Mouse (Mus musculus) liver, embryonic 16.5 days (tissue): ENCODE results near the gene Sap30bp. TPM values are rescaled to one million over a fixed set of nuclear protein-coding genes. Genes with fewer than 3 reads are reported as not detected.

ENCODE experiments used
- ATAC-seq: fragments of 200-750 bp; cut with Nextera tagmentation; 2 replicates; pipeline ENCODE4 v1.8.0; 2017; ENCODE audit warnings: low read depth, mild to moderate bottlenecking, moderate number of reproducible peaks, moderate library complexity
- H3K27ac ChIP-seq: fragments of 300-500 bp; sonication (generic); 2 replicates; pipeline ENCODE4 v1.5.1; 2014; ENCODE audit warnings: mild to moderate bottlenecking, low read length
- H3K27me3 ChIP-seq: fragments of 300-500 bp; sonication (generic); 2 replicates; pipeline ENCODE4 v1.6.1; 2014; ENCODE audit warnings: low read depth, low read length, mixed read lengths; ENCODE audit not compliant: control insufficient read depth, insufficient read depth
- H3K36me3 ChIP-seq: fragments of 300-500 bp; sonication (generic); 2 replicates; pipeline ENCODE4 v1.6.1; 2014; ENCODE audit warnings: mild to moderate bottlenecking; ENCODE audit not compliant: control insufficient read depth, insufficient read depth
- H3K4me1 ChIP-seq: fragments of 300-500 bp; sonication (generic); 2 replicates; pipeline ENCODE4 v1.6.1; 2014; ENCODE audit warnings: low read depth, low read length, mixed read lengths; ENCODE audit not compliant: control insufficient read depth
- H3K4me2 ChIP-seq: fragments of 300-500 bp; sonication (generic); 2 replicates; pipeline ENCODE4 v1.6.1; 2014; ENCODE audit warnings: low read depth, low read length, mixed read lengths
- H3K4me3 ChIP-seq: fragments of 300-500 bp; sonication (generic); 2 replicates; pipeline ENCODE4 v1.5.1; 2014; ENCODE audit warnings: low read depth, mild to moderate bottlenecking, low read length
- H3K9ac ChIP-seq: fragments of 300-500 bp; sonication (generic); 2 replicates; pipeline ENCODE4 v1.6.1; 2014; ENCODE audit warnings: low read depth, low read length
- H3K9me3 ChIP-seq: fragments of 300-500 bp; sonication (generic); replicated peaks from 2 replicates; pipeline ENCODE4 v1.6.1; 2016; ENCODE audit warnings: low read length; ENCODE audit not compliant: control insufficient read depth
- WGBS: fragments of 180-500 bp; shearing (Covaris S2); extraction: QIAGEN DNeasy Blood & Tissue Kit; methylation state at CpG from one replicate; pipeline ENCODE4 v1.1.7; 2014; ENCODE audit not compliant: insufficient replicate concordance; 5-methylcytosine and 5-hydroxymethylcytosine counted together
- polyA plus RNA-seq: library from polyadenylated mRNA; unstranded; fragments of >200 nt; fragmentation: Nextera tagmentation; extraction: Ambion mirVana; gene quantifications from 2 replicates; pipeline ENCODE4 v1.2.1, GENCODE M21; 2015

Gene Sap30bp
- polyA plus RNA-seq, 1 experiment from 2014 or later: 13.6 TPM

DNA sequence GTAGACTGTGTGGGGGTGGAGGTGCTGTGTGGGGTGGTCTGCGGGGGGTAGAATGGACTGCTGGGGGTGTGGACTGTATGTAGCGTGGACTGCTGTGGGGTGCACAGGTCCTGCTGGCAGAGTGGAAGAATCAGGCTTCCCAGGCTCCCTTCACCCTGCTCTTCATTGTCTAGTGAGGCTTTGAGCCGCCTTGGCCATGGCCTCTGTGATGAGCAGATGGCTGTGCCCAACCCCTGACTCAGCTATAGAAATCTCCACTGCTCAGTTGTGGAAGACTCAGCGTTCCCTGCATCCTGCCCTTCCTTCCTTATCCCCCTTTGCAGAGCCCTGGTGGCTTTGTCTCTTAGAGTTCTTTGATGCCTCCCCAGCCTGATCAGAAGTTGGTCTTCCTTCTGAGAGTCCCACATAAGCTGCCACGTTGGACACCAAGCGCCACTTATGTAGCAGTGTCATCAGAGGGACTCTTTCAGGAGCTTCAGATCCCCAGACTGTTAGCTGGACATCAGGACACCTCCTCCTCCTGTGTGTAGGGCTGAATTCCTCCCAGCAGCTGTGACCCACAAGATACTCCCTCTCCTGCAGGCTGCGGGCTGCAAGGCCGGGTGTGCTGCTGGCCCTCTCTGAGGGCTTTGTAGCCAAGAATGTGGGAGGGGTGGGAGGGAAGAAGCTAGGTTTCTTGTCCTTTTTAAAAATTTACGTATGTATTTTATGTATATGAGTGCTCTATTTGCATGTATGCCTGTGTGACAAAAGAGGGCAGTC is 29.8 kb downstream of the Sap30bp start:
- Histone ChIP-seq H3K9me3 (no peaks in the 10 kb centered on the region), H3K36me3 (peaks cover 35% of the 10 kb centered on the region), H3K9ac (no peak overlapping the region), H3K27ac (no peak overlapping the region), H3K27me3 (no peaks in the 10 kb centered on the region), H3K4me3 (no peak overlapping the region), H3K4me2 (no peak overlapping the region), H3K4me1 (peaks cover 14% of the 10 kb centered on the region)
- ATAC-seq: no peak
- 81% methylated on average over 9 of the region's 9 CpGs for WGBS

DNA sequence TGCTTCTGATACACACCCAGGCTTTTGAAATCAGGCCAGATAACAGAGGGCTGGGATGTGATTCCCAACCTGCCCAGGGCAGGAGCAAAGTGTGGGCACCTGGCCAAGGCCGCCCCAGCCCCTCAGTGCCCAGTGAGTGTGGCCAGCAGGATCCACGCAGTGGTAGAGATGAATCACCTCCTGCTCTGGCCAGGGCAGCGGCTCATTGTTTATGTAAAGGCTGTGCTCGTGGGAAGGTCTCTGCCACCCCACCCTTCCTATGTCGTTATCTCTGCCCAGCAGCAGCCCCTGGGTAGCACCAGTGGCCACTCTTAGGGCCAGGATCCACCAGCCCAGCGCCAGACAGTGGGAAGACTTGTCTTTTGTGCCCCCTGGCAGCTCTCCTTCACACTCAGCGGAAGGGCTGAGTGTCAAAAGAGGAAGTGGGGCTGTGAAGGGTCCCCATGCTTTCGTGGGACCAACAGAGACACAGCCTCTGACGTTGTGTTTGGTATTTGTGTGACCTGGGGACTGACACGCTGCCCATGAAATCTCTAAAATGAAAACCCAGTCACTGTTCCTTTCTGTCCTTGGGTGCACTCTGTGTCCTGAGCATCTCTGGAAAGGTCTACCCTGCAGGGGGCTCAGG is 32.0 kb downstream of the Sap30bp start:
- 19% methylated on average over 10 of the region's 10 CpGs for WGBS
- no peak overlapping the region for H3K4me3 ChIP-seq
- peak; percentile 45 for ATAC-seq
- no peak overlapping the region for H3K4me2 ChIP-seq
- no peaks in the 10 kb centered on the region for H3K9me3 ChIP-seq
- peaks cover 14% of the 10 kb centered on the region for H3K4me1 ChIP-seq
- no peak overlapping the region for H3K27ac ChIP-seq
- no peaks in the 10 kb centered on the region for H3K27me3 ChIP-seq
- peaks cover 35% of the 10 kb centered on the region for H3K36me3 ChIP-seq
- H3K9ac ChIP-seq: no peak overlapping the region

DNA sequence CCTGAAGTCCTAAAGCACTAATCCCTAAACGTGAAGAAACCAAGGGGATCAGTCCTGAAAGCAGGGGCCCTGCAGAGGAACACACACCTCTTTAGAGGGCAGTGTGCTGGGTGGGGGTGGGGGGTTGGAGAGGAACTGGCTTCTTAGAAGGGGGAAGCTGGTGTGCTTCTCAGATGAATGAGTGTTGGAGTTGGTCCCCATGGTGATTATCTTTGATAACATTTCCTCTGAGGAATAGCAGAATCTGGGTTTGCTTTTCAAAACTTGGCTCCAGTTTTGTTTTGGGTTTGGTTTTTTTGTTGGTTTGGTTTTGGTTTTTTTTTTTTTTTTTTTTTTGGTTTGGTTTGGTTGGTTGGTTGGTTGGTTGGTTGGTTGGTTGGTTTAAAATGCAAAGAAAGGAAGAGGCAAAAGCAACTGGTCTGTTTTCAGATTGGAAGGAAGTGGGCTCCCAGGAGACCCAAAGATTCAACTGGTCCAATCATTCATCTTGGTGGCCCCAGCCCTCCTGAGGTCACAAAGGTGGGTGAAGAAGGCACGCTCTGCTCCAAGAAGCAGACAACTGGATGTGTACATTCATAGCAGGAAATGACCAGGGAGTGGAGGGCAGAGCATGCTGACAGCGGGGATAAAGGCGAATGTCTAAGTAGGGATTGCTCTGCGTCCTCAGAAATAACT is 35.8 kb downstream of the Sap30bp start:
- WGBS: 41% methylated on average over 5 of the region's 5 CpGs
- Histone ChIP-seq H3K4me1 (peaks cover 14% of the 10 kb centered on the region), H3K27me3 (peaks cover 7% of the 10 kb centered on the region), H3K9me3 (no peaks in the 10 kb centered on the region), H3K9ac (no peak overlapping the region), H3K4me2 (no peak overlapping the region), H3K36me3 (peaks cover 12% of the 10 kb centered on the region), H3K27ac (no peak overlapping the region), H3K4me3 (no peak overlapping the region)
- no peak for ATAC-seq

DNA sequence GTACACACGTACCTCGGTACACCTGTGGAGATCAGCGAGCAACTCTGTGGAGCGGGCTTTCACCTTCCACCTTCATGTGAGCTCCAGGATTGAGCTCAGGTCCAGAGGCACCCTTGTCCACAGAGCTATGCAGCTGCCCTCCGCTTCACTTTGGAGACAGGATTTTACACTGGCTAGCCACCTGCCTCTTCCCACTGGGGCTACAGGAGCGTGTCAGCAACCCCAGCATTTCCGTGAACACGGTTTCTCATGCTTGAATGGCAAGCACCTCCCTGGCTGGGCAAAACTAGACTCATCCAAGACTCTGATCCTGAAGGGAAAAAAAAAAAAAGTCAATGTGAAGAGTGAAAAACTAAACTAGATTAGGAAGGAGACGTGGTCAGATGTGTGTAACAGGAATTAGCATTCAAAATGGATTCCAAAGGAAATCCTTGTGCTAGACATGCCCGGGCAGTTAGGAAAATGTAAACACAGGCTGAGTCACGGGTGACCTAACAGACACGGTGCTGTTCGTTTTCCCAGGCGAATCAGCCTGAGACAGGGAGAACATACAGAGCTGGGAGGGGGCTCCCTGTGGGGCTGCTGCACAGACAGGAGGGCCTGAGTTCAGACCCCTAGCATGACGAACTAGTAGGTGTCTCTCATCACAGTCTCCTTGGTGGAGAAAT is 37.1 kb downstream of the Sap30bp start:
- Histone ChIP-seq H3K9me3 (no peaks in the 10 kb centered on the region), H3K4me3 (no peak overlapping the region), H3K4me2 (no peak overlapping the region), H3K36me3 (peaks cover 1% of the 10 kb centered on the region; the same call in 1 of the 2 replicates), H3K27ac (no peak overlapping the region), H3K27me3 (peaks cover 20% of the 10 kb centered on the region), H3K4me1 (peaks cover 2% of the 10 kb centered on the region), H3K9ac (no peak overlapping the region)
- 57% methylated on average over 15 of the region's 15 CpGs for WGBS
- no peak for ATAC-seq

DNA sequence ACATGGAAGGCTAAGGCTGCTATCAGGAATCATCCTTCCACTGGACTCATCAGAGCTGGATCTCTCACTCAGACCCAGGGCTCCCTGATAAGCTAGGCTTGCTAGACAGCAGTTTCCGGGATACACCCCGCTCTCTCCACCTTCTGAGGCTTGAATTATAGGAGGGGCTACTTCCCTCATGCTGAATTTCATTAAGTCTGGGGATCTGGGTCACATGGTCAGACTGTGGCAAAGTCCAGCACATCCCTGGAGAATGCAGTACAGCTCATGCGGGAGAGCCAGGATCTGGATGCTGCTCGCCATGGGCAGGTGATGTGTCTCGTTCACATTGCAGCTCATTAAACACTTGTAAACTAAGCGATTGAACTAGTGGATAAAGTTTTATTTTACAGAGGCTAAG is 37.9 kb downstream of the Sap30bp start:
- Histone ChIP-seq H3K9me3 (no peaks in the 10 kb centered on the region), H3K4me3 (no peak overlapping the region), H3K4me1 (no peaks in the 10 kb centered on the region; the same call in 1 of the 2 replicates), H3K27me3 (peaks cover 28% of the 10 kb centered on the region), H3K4me2 (no peak overlapping the region), H3K36me3 (no peaks in the 10 kb centered on the region; the same call in 1 of the 2 replicates), H3K9ac (no peak overlapping the region), H3K27ac (no peak overlapping the region)
- no peak for ATAC-seq
- WGBS: 65% methylated on average over 6 of the region's 6 CpGs

DNA sequence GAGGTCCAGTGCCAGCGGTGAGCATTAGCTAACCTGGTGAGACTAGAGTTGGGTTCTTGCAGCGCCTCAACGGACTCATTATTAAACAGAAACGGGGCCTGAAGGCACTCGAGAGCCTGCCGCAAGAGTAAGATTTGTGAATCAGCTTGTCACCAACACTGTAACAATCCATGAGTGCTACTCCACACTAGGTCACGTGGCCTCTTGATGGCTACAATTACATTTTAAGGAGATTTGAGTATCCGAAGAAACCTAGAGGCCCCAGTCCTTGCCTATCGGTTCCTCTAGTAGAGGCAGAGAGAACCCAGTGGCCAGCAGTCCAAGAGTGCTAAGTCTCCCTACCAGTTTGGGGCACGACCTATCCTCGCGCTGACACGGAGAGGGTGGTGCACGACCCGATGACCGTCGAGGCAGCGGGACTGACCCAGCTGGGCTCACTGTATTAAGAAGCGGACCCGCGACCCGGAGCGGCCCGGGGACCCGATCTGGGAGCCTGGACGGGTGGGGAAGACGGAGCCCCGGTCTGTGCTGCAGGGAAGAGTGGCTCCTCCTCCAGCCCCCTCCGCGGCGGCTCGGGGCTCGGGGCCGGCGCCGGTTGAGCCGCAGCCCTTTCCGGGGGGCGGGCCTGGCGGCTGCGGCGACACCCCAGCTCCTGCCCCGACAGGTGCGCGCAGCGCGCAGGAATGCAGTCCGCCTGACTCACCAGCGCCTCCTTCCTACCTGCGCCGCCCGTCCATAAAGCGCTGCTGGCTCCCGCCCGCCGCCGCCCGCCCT is 41.4 kb downstream of the Sap30bp start, which contains the start of gene Itgb4:
Gene Itgb4, plus strand, starts transcription at position 401 of the 774 bp plus-strand sequence.
- Histone ChIP-seq H3K4me1 (no peaks in the 10 kb centered on the region; the same call in 1 of the 2 replicates), H3K4me3 (peak within 1 kb of the TSS; percentile 49), H3K27ac (no peak within 1 kb of the TSS), H3K9ac (peak within 1 kb of the TSS; percentile 16; the same call in 1 of the 2 replicates), H3K9me3 (no peaks in the 10 kb centered on the region), H3K4me2 (peak within 1 kb of the TSS; percentile 61), H3K27me3 (peaks cover 33% of the 10 kb centered on the region), H3K36me3 (no peaks in the 10 kb centered on the region)
- peak; percentile 54 for ATAC-seq
- WGBS: 10% methylated on average over 56 of the region's 58 CpGs

DNA sequence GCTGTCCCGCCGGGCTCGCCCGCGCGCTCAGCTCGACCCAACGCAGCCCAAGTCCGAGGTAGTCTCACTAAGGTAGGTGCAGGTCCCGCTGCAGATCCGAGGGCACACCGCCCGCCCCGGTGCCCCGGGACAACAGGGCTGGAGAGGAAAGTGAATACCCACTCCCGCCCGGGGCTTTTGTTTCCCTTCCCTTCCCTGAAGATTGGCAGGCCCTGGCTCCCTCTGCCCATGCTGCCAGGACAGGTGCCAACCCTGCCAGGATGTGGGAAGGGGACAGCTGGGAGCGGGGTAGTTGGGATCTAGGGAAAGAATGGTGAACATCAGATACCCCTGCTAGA is 42.0 kb downstream of the Sap30bp start:
- no peak overlapping the region for H3K9ac ChIP-seq
- peak overlapping the region; percentile 61 for H3K4me2 ChIP-seq
- H3K36me3 ChIP-seq: no peaks in the 10 kb centered on the region
- 6% methylated on average over 18 of the region's 18 CpGs for WGBS
- peak overlapping the region; percentile 49 for H3K4me3 ChIP-seq
- H3K4me1 ChIP-seq: no peaks in the 10 kb centered on the region; the same call in 1 of the 2 replicates
- H3K9me3 ChIP-seq: no peaks in the 10 kb centered on the region
- ATAC-seq: no peak
- peaks cover 33% of the 10 kb centered on the region for H3K27me3 ChIP-seq
- H3K27ac ChIP-seq: no peak overlapping the region

DNA sequence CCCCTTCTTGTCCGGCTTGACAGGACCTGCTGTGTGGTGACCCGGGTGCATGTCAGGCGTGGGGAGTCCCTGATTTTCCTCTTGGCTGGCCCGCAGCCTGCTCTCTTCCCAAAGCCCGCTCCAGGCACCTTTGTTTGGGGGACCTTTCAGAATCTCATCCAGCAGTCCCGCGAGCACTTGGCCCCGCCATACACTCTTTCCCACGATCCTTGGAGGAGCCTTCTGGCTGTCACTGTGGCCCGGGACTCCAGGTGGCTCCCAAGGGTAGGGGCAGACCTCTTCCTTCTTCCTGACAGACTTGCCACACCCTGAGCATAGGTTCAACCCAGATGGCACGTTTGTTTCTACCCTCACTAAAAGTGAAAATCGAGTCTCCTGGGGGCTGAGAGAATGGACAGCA is 42.5 kb downstream of the Sap30bp start:
- Histone ChIP-seq H3K36me3 (no peaks in the 10 kb centered on the region), H3K4me2 (no peak overlapping the region), H3K9me3 (no peaks in the 10 kb centered on the region), H3K9ac (no peak overlapping the region), H3K4me1 (no peaks in the 10 kb centered on the region; the same call in 1 of the 2 replicates), H3K27me3 (peaks cover 33% of the 10 kb centered on the region), H3K4me3 (no peak overlapping the region; the same call in 1 of the 2 replicates), H3K27ac (no peak overlapping the region)
- WGBS: 39% methylated on average over 12 of the region's 12 CpGs
- ATAC-seq: no peak
